Comparison of ENCODE assay signal across 22 mouse cellular contexts in the genomic region with DNA sequence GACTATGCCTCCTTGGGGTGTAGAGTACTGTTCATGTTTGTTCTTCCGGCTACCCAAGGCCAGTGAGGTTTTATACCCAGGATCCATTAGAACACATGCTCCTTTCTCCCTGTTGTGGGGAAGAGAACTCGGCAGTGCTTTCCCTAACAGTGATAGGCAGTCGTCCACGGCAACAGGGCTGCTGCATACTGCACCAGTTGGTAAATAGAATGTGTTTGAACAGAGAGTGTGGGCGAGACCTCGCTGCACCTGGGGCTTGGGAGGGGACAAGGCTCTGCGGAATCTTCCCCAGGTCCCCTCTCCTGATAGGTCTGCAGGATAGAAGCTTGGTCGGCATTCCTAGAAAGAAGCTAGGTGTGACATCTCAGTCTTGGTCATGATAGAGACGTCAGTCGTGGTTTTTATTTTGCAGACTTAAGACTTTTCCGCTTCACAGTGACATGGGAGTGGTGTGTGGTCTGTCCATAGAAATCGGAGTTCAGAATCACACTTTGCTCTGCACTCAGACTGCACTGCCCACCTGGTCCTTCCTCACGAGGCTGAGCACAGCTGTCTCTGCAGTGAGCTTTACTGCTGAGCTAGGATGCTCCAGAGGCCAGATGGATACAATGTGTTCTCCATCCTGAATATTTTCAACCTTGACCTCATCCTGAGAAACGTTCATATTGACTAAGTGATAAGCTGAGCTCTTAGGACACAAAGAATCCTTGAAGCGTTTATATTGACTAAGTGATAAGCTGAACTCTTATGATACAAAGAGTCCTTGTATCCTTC.
DNase-seq lines count a peak whose midpoint lies in the region; ATAC-seq lines count a peak whose summit lies in the region.
"Had no signal": no experiment of that assay in that cellular context is flagged by ENCODE, and none has a peak within 500 bp of the region (broad histone marks: within the 10 kb centered on the region; RNA-seq: fewer than 3 reads in every experiment).

No protein-coding gene starts in this region.

- no peak overlapping the region for H3K4me2 ChIP-seq in lung, embryonic 15.5 days
- no peak overlapping the region; the same call in 1 of the 2 replicates for H3K4me2 ChIP-seq in intestine, embryonic 15.5 days (replicated peaks)
- no peak overlapping the region for H3K4me2 ChIP-seq in liver, embryonic 16.5 days (ENCODE audit: low read depth, low read length)
- H3K4me2 ChIP-seq in hindbrain, embryonic 13.5 days = no peak overlapping the region
- no peak overlapping the region for H3K4me2 ChIP-seq in midbrain, embryonic 13.5 days (replicated peaks)
- H3K4me2 ChIP-seq: embryonic facial prominence, embryonic 12.5 days; heart, embryonic 13.5 days; hindbrain, embryonic 12.5 days; kidney, embryonic 15.5 days; midbrain, embryonic 12.5 days had no signal

- H3K36me3 ChIP-seq in lung, embryonic 15.5 days = no peaks in the 10 kb centered on the region
- H3K36me3 ChIP-seq in intestine, embryonic 15.5 days = no peaks in the 10 kb centered on the region
- no peaks in the 10 kb centered on the region for H3K36me3 ChIP-seq in liver, embryonic 16.5 days (ENCODE audit: control insufficient read depth, insufficient read depth)
- no peaks in the 10 kb centered on the region for H3K36me3 ChIP-seq in hindbrain, embryonic 13.5 days
- no peaks in the 10 kb centered on the region for H3K36me3 ChIP-seq in midbrain, embryonic 13.5 days
- H3K36me3 ChIP-seq: embryonic facial prominence, embryonic 12.5 days; heart, embryonic 13.5 days; hindbrain, embryonic 12.5 days; kidney, embryonic 15.5 days; midbrain, embryonic 12.5 days had no signal

- peaks cover 12% of the 10 kb centered on the region for H3K4me1 ChIP-seq in lung, embryonic 15.5 days
- 0 out of 2 replicates have a peak, but pooled peaks cover 2% of the 10 kb centered on the region for H3K4me1 ChIP-seq in intestine, embryonic 15.5 days (replicated peaks)
- peaks cover 6% of the 10 kb centered on the region for H3K4me1 ChIP-seq in liver, embryonic 16.5 days (ENCODE audit: control insufficient read depth, low read depth, low read length)
- no peaks in the 10 kb centered on the region for H3K4me1 ChIP-seq in hindbrain, embryonic 13.5 days (replicated peaks)
- H3K4me1 ChIP-seq in midbrain, embryonic 13.5 days (replicated peaks) = no peaks in the 10 kb centered on the region
- H3K4me1 ChIP-seq: embryonic facial prominence, embryonic 12.5 days; heart, embryonic 13.5 days; kidney, embryonic 15.5 days; midbrain, embryonic 12.5 days had no signal

- H3K27me3 ChIP-seq in lung, embryonic 15.5 days = no peaks in the 10 kb centered on the region
- no peaks in the 10 kb centered on the region for H3K27me3 ChIP-seq in intestine, embryonic 15.5 days (replicated peaks)
- no peaks in the 10 kb centered on the region for H3K27me3 ChIP-seq in liver, embryonic 16.5 days (ENCODE audit: control insufficient read depth, insufficient read depth, low read depth, low read length)
- H3K27me3 ChIP-seq in hindbrain, embryonic 13.5 days = no peaks in the 10 kb centered on the region
- H3K27me3 ChIP-seq in midbrain, embryonic 13.5 days = no peaks in the 10 kb centered on the region
- H3K27me3 ChIP-seq: embryonic facial prominence, embryonic 12.5 days; heart, embryonic 13.5 days; hindbrain, embryonic 12.5 days; kidney, embryonic 15.5 days; midbrain, embryonic 12.5 days had no signal

- no peak overlapping the region for H3K9ac ChIP-seq in lung, embryonic 15.5 days
- H3K9ac ChIP-seq in intestine, embryonic 15.5 days = no peak overlapping the region
- no peak overlapping the region for H3K9ac ChIP-seq in liver, embryonic 16.5 days (ENCODE audit: low read depth, low read length)
- H3K9ac ChIP-seq in hindbrain, embryonic 13.5 days = no peak overlapping the region
- no peak overlapping the region for H3K9ac ChIP-seq in midbrain, embryonic 13.5 days (replicated peaks)
- H3K9ac ChIP-seq: embryonic facial prominence, embryonic 12.5 days; heart, embryonic 13.5 days; hindbrain, embryonic 12.5 days; kidney, embryonic 15.5 days; midbrain, embryonic 12.5 days had no signal

- peak; percentile 41; the same call in 1 of the 2 replicates for ATAC-seq in lung, embryonic 15.5 days (ENCODE audit: borderline replicate concordance, extremely low read depth, low FRiP score, low TSS enrichment)
- peak; percentile 75 for ATAC-seq in intestine, embryonic 15.5 days
- ATAC-seq in liver, embryonic 16.5 days (ENCODE audit: low read depth) = peak; percentile 70
- no peak for ATAC-seq in hindbrain, embryonic 13.5 days (ENCODE audit: low FRiP score)
- ATAC-seq in midbrain, embryonic 13.5 days = no peak

- H3K27ac ChIP-seq in lung, embryonic 15.5 days = no peak overlapping the region
- no peak overlapping the region for H3K27ac ChIP-seq in intestine, embryonic 15.5 days
- no peak overlapping the region for H3K27ac ChIP-seq in liver, embryonic 16.5 days (ENCODE audit: low read length)
- no peak overlapping the region for H3K27ac ChIP-seq in hindbrain, embryonic 13.5 days
- H3K27ac ChIP-seq in midbrain, embryonic 13.5 days = no peak overlapping the region
- H3K27ac ChIP-seq: embryonic facial prominence, embryonic 12.5 days; heart, adult 2 months; heart, embryonic 13.5 days; hindbrain, embryonic 12.5 days; kidney, embryonic 15.5 days; midbrain, embryonic 12.5 days had no signal

- WGBS in lung, embryonic 15.5 days = 49% methylated on average over 15 of the region's 15 CpGs
- WGBS in intestine, embryonic 15.5 days = 55% methylated on average over 15 of the region's 15 CpGs
- WGBS in liver, embryonic 16.5 days (ENCODE audit: insufficient replicate concordance) = 57% methylated on average over 15 of the region's 15 CpGs
- 76% methylated on average over 15 of the region's 15 CpGs for WGBS in hindbrain, embryonic 13.5 days
- WGBS in midbrain, embryonic 13.5 days = 71% methylated on average over 15 of the region's 15 CpGs

- H3K4me3 ChIP-seq in lung, embryonic 15.5 days = no peak overlapping the region
- H3K4me3 ChIP-seq in intestine, embryonic 15.5 days (replicated peaks) = no peak overlapping the region
- no peak overlapping the region for H3K4me3 ChIP-seq in liver, embryonic 16.5 days (ENCODE audit: low read depth, low read length)
- no peak overlapping the region for H3K4me3 ChIP-seq in hindbrain, embryonic 13.5 days
- no peak overlapping the region for H3K4me3 ChIP-seq in midbrain, embryonic 13.5 days (replicated peaks)
- H3K4me3 ChIP-seq: embryonic facial prominence, embryonic 12.5 days; heart, adult 2 months; heart, embryonic 13.5 days; hindbrain, embryonic 12.5 days; kidney, embryonic 15.5 days; midbrain, embryonic 12.5 days had no signal

- intact Hi-C loops in heart, postnatal 36 days (cut with DNase I) = no loop called here

- DNase-seq in lung, postnatal 14 days = no peak
- DNase-seq in heart, postnatal 36 days = no peak
- DNase-seq: adrenal gland, adult 2 months; B cell, adult 2 months; cerebellum, adult 18-20 months; cerebellum, postnatal 14 days; gastrocnemius, postnatal 36 days; heart, adult 2 months; heart, postnatal 14 days; kidney, postnatal 36 days; right cerebral cortex, postnatal 14 days; thymus, postnatal 14 days had no signal

- no peaks in the 10 kb centered on the region for H3K9me3 ChIP-seq in lung, embryonic 15.5 days
- no peaks in the 10 kb centered on the region for H3K9me3 ChIP-seq in intestine, embryonic 15.5 days
- H3K9me3 ChIP-seq in liver, embryonic 16.5 days (replicated peaks; ENCODE audit: control insufficient read depth, low read length) = no peaks in the 10 kb centered on the region
- no peaks in the 10 kb centered on the region for H3K9me3 ChIP-seq in hindbrain, embryonic 13.5 days
- 0 out of 2 replicates have a peak, but pooled peaks cover 4% of the 10 kb centered on the region for H3K9me3 ChIP-seq in midbrain, embryonic 13.5 days
- H3K9me3 ChIP-seq: hindbrain, embryonic 12.5 days had no signal

Comparison
In these comparisons a context has a peak if more than half of its experiments do, and no peak if none do; other contexts are left out.
1. ATAC-seq: peak in lung, embryonic 15.5 days (single experiment), intestine, embryonic 15.5 days (single experiment) and liver, embryonic 16.5 days (single experiment); none in hindbrain, embryonic 13.5 days (single experiment) and midbrain, embryonic 13.5 days (single experiment).